Mouse (Mus musculus) MEL (cell line): ENCODE measurements around the gene Ncoa7. TPM values are rescaled to one million over a fixed set of nuclear protein-coding genes. Genes with fewer than 3 reads are reported as not detected.
A peak's percentile ranks its signal among the peaks of the same experiment; 100 is the strongest.

Experiments used
- DNase-seq: peaks from one replicate; pipeline ENCODE4 v3.0.0; 2011; ENCODE audit warnings: low read depth, low spot score
- H3K27ac ChIP-seq: 2 replicates; pipeline ENCODE4 v1.5.1; 2012; ENCODE audit warnings: low read depth, mild to moderate bottlenecking, control low read depth, low read length, moderate library complexity; ENCODE audit not compliant: control insufficient read depth
- H3K27me3 ChIP-seq, 2 experiments: fragments of 150-350 bp in 1 of 2; sonication (generic) in 1 of 2; 2 replicates each; pipeline ENCODE4 v1.6.1; 2012; ENCODE audit warnings: low read length in 2 of 2, mild to moderate bottlenecking in 2 of 2, improper control_type of control experiment in 1 of 2, moderate library complexity in 1 of 2; ENCODE audit not compliant: insufficient read depth in 2 of 2, control insufficient read depth in 1 of 2
- H3K36me3 ChIP-seq, 2 experiments: 2 replicates each; pipeline ENCODE4 v1.6.1; 2012 to 2014; ENCODE audit warnings: low read length in 2 of 2, improper control_type of control experiment in 1 of 2, inconsistent platforms in 1 of 2, mild to moderate bottlenecking in 1 of 2; ENCODE audit not compliant: insufficient read depth in 2 of 2, control insufficient read depth in 1 of 2
- H3K4me1 ChIP-seq, 2 experiments: fragments of 150-350 bp in 1 of 2; sonication (generic) in 1 of 2; 2 replicates each; pipeline ENCODE4 v1.6.1; 2012; ENCODE audit warnings: low read length in 2 of 2, improper control_type of control experiment in 1 of 2, mild to moderate bottlenecking in 1 of 2; ENCODE audit not compliant: insufficient read depth in 2 of 2, control insufficient read depth in 1 of 2
- H3K4me3 ChIP-seq, 2 experiments: fragments of 150-350 bp in 1 of 2; sonication (generic) in 1 of 2; 2 replicates each; pipeline ENCODE4 v1.5.1; 2012; ENCODE audit warnings: low read depth in 2 of 2, low read length in 2 of 2, mild to moderate bottlenecking in 2 of 2, moderate library complexity in 2 of 2, control low read depth in 1 of 2, improper control_type of control experiment in 1 of 2; ENCODE audit not compliant: control insufficient read depth in 1 of 2, insufficient read depth in 1 of 2
- H3K79me2 ChIP-seq: 2 replicates; pipeline ENCODE4 v1.6.1; 2012; ENCODE audit warnings: mild to moderate bottlenecking, low read length, moderate library complexity; ENCODE audit not compliant: control insufficient read depth, poor library complexity, insufficient read depth
- H3K9ac ChIP-seq: 2 replicates; pipeline ENCODE4 v1.6.1; 2012; ENCODE audit warnings: low read depth, mild to moderate bottlenecking, control low read depth, low read length, moderate library complexity; ENCODE audit not compliant: control insufficient read depth, poor library complexity, severe bottlenecking
- H3K9me3 ChIP-seq: fragments of 150-350 bp; sonication (generic); replicated peaks from 2 replicates; pipeline ENCODE4 v1.6.1; 2012; ENCODE audit warnings: mild to moderate bottlenecking, low read length, improper control_type of control experiment, moderate library complexity; ENCODE audit not compliant: insufficient read depth
- BHLHE40 ChIP-seq: IDR thresholded peaks from 2 replicates; pipeline ENCODE4 v1.6.1; 2012; ENCODE audit warnings: low read depth, mild to moderate bottlenecking, inconsistent platforms, low read length, improper control_type of control experiment, borderline replicate concordance
- CHD1 ChIP-seq: IDR thresholded peaks from 2 replicates; pipeline ENCODE4 v1.6.1; 2012; ENCODE audit warnings: low read depth, mild to moderate bottlenecking, inconsistent platforms, low read length, improper control_type of control experiment
- CHD2 ChIP-seq: IDR thresholded peaks from 2 replicates; pipeline ENCODE4 v1.6.1; 2011; ENCODE audit warnings: low read length, improper control_type of control experiment
- CTCF ChIP-seq, 3 experiments: IDR thresholded peaks in 2 of 3; conservative IDR thresholded peaks in 1 of 3; 2 replicates each; pipeline ENCODE4 v1.5.1; 2011 to 2012; ENCODE audit warnings: low read length in 3 of 3, low read depth in 2 of 3, mild to moderate bottlenecking in 2 of 3, improper control_type of control experiment in 1 of 3, inconsistent platforms in 1 of 3, mixed read lengths in 1 of 3, moderate library complexity in 1 of 3; ENCODE audit not compliant: control insufficient read depth in 1 of 3, insufficient read depth in 1 of 3, poor library complexity in 1 of 3, severe bottlenecking in 1 of 3
- E2F4 ChIP-seq: IDR thresholded peaks from 2 replicates; pipeline ENCODE4 v1.6.1; 2011; ENCODE audit warnings: low read depth, low read length, improper control_type of control experiment, borderline replicate concordance
- GABPA ChIP-seq: IDR thresholded peaks from 2 replicates; pipeline ENCODE4 v1.6.1; 2012; ENCODE audit warnings: low read depth, mild to moderate bottlenecking, inconsistent platforms, low read length, improper control_type of control experiment, moderate library complexity
- GATA1 ChIP-seq: IDR thresholded peaks from 2 replicates; pipeline ENCODE4 v1.6.1; 2011; ENCODE audit warnings: low read depth, low read length, improper control_type of control experiment
- HCFC1 ChIP-seq: IDR thresholded peaks from 2 replicates; pipeline ENCODE4 v1.6.1; 2012; ENCODE audit warnings: low read depth, mild to moderate bottlenecking, inconsistent platforms, low read length, improper control_type of control experiment, moderate library complexity
- KAT2A ChIP-seq: conservative IDR thresholded peaks from 2 replicates; pipeline ENCODE4 v1.6.1; 2012; ENCODE audit warnings: low read depth, low read length, improper control_type of control experiment, inconsistent platforms
- MAZ ChIP-seq: IDR thresholded peaks from 2 replicates; pipeline ENCODE4 v1.6.1; 2012; ENCODE audit warnings: low read depth, mild to moderate bottlenecking, inconsistent platforms, low read length, improper control_type of control experiment
- MXI1 ChIP-seq: IDR thresholded peaks from 2 replicates; pipeline ENCODE4 v1.6.1; 2011; ENCODE audit warnings: mild to moderate bottlenecking, low read depth, low read length, improper control_type of control experiment
- MYC ChIP-seq: IDR thresholded peaks from 2 replicates; pipeline ENCODE4 v1.6.1; 2011; ENCODE audit warnings: low read depth, mild to moderate bottlenecking, low read length, improper control_type of control experiment, moderate library complexity
- NRF1 ChIP-seq: IDR thresholded peaks from 2 replicates; pipeline ENCODE4 v1.6.1; 2014; ENCODE audit warnings: low read depth, mild to moderate bottlenecking, inconsistent platforms, low read length, improper control_type of control experiment, moderate library complexity; ENCODE audit not compliant: poor library complexity, insufficient read depth, severe bottlenecking
- POLR2A ChIP-seq, 2 experiments: IDR thresholded peaks; 2 replicates each; pipeline ENCODE4 v1.6.1; 2011 to 2012; ENCODE audit warnings: low read length in 2 of 2, mild to moderate bottlenecking in 2 of 2, control low read depth in 1 of 2, improper control_type of control experiment in 1 of 2, low read depth in 1 of 2, moderate library complexity in 1 of 2; ENCODE audit not compliant: control insufficient read depth in 1 of 2, insufficient read depth in 1 of 2, poor library complexity in 1 of 2
- RAD21 ChIP-seq: IDR thresholded peaks from 2 replicates; pipeline ENCODE4 v1.6.1; 2011; ENCODE audit warnings: mild to moderate bottlenecking, low read depth, low read length, improper control_type of control experiment
- RCOR1 ChIP-seq: IDR thresholded peaks from 2 replicates; pipeline ENCODE4 v1.6.1; 2012; ENCODE audit warnings: low read depth, mild to moderate bottlenecking, inconsistent platforms, low read length, improper control_type of control experiment
- SIN3A ChIP-seq: IDR thresholded peaks from 2 replicates; pipeline ENCODE4 v1.6.1; 2012; ENCODE audit warnings: low read length, improper control_type of control experiment, inconsistent platforms
- SMC3 ChIP-seq: IDR thresholded peaks from 2 replicates; pipeline ENCODE4 v1.6.1; 2011; ENCODE audit warnings: low read depth, low read length, improper control_type of control experiment
- TBP ChIP-seq: IDR thresholded peaks from 2 replicates; pipeline ENCODE4 v1.8.0; 2011; ENCODE audit warnings: low read depth, low read length, improper control_type of control experiment
- UBTF ChIP-seq: IDR thresholded peaks from 2 replicates; pipeline ENCODE4 v1.6.1; 2012; ENCODE audit warnings: low read depth, mild to moderate bottlenecking, inconsistent platforms, low read length, improper control_type of control experiment, moderate library complexity, borderline replicate concordance; ENCODE audit not compliant: insufficient read depth
- USF1 ChIP-seq: IDR thresholded peaks from 2 replicates; pipeline ENCODE4 v1.6.1; 2014; ENCODE audit warnings: low read depth, mild to moderate bottlenecking, inconsistent platforms, low read length, improper control_type of control experiment, moderate library complexity
- USF2 ChIP-seq, 2 experiments: IDR thresholded peaks; 2 replicates each; pipeline ENCODE4 v1.6.1; 2011 to 2012; ENCODE audit warnings: improper control_type of control experiment in 2 of 2, low read length in 2 of 2, borderline replicate concordance in 1 of 2, inconsistent platforms in 1 of 2, low read depth in 1 of 2, mild to moderate bottlenecking in 1 of 2; ENCODE audit not compliant: insufficient read depth in 1 of 2
- ZC3H11A ChIP-seq: IDR thresholded peaks from 2 replicates; pipeline ENCODE4 v1.6.1; 2012; ENCODE audit warnings: low read depth, mild to moderate bottlenecking, inconsistent platforms, low read length, improper control_type of control experiment
- ZMIZ1 ChIP-seq: IDR thresholded peaks from 2 replicates; pipeline ENCODE4 v1.6.1; 2012; ENCODE audit warnings: low read depth, mild to moderate bottlenecking, inconsistent platforms, low read length, improper control_type of control experiment, moderate library complexity
- ZNF384 ChIP-seq: IDR thresholded peaks from 2 replicates; pipeline ENCODE4 v1.6.1; 2012; ENCODE audit warnings: low read depth, mild to moderate bottlenecking, inconsistent platforms, low read length, improper control_type of control experiment
- polyA plus RNA-seq, 2 experiments: library from polyadenylated mRNA; stranded (reverse) in 1 of 2; unstranded in 1 of 2; fragments of >175 nt in 1 of 2; fragments of >200 nt in 1 of 2; gene quantifications; 2 replicates each; pipeline versions ENCODE4 v1.2.1 to v1.2.4; 2012; ENCODE audit warnings: low replicate concordance in 2 of 2, low read depth in 1 of 2; ENCODE audit not compliant: insufficient read length in 2 of 2, insufficient read depth in 1 of 2, missing spikeins in 1 of 2
- total RNA-seq: library from RNA; depleted of rRNA; stranded (reverse); fragments of 300-350 nt; gene quantifications from 2 replicates; pipeline ENCODE4 v1.2.3, GENCODE M21; 2012

The Ncoa7 gene
- total and polyA plus RNA-seq, 3 experiments = 1.7 to 64.9 (median 4.2) TPM

DNA sequence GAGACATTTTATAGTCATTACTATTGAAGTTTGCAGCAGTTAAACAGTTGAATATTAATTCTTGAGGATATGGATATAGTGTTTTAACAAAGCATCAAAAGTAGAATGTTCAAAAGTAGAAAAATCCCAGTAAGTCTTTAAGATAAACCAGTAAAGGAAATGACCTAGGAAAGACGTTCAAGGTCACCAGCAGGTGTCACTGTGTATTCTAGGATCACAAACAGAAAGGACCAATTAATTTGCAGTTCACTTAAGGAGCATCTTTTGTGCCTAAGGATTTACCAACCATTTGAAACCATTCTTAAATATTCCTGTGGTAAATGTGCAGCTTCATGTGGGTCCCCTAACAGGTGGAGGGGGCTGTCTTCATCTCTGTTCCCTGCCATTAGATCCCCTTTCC, 35.1 kb upstream of the Ncoa7 start:
- Histone ChIP-seq H3K27ac (no peak overlapping the region), H3K36me3 (peaks cover 0 to 3% of the 10 kb centered on the region in 2 experiments; a peak in 1 of 4 replicates), H3K4me3 (no peak overlapping the region), H3K27me3 (peaks cover 0 to 1% of the 10 kb centered on the region in 2 experiments; a peak in 3 of 4 replicates), H3K4me1 (peaks cover 0 to 7% of the 10 kb centered on the region in 2 experiments; a peak in 2 of 4 replicates), H3K9ac (no peak overlapping the region), H3K9me3 (no peaks in the 10 kb centered on the region), H3K79me2 (no peaks in the 10 kb centered on the region)
- no peak for TF ChIP-seq GATA1
- peak in 1 of 3 experiments; percentile 34; a peak in 2 of 6 replicates for TF ChIP-seq CTCF (IDR thresholded peaks at IDR 0.05 in 2 of 3, conservative IDR thresholded peaks at IDR 0.05 in 1 of 3; ENCODE audit: control insufficient read depth in 1 of 3, insufficient read depth in 1 of 3, low read depth in 2 of 3, low read length in 3 of 3, poor library complexity in 1 of 3, severe bottlenecking in 1 of 3)
- peak; percentile 22; the same call in 1 of the 2 replicates for TF ChIP-seq SMC3
- no peak for TF ChIP-seq RCOR1
- TF ChIP-seq RAD21 = peak; percentile 19
- DNase-seq = peak; percentile 18

DNA sequence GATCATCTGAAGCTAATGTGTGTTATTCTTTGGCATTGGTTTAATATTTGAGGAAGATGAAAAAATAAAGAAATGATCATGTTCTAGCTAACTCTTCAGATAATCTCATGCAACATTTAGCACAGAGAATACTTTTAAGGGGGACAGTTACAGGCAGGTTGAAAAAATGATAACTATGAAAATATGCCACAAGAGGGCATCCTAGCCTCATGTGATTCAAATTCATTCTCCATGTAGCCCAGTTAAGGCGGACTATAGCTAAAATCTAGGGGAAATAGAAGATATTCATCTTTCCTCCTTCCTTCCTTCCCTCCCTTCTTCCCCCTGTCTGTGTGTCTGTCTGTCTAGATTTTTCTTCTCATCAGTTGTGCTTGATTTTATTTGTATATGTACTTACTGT, 21.9 kb upstream of the Ncoa7 start:
- no peaks in the 10 kb centered on the region for H3K79me2 ChIP-seq
- peak; percentile 57 for DNase-seq

DNA sequence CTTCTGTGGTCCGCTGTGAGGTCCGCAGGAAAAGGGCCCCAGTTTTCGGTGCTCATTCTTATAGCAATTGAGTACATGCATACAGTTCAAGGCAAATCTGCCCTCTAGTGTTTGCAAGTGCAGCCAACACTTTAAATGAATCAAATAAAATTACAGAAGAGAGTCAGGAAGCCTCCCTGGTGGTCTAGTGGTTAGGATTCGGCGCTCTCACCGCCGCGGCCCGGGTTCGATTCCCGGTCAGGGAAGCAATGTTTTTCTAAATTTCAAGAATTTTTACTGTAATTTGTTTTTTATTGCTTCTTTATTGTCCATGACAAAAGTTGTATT, 7.8 kb upstream of the Ncoa7 start:
- DNase-seq = peak; percentile 90
- Histone ChIP-seq H3K79me2 (no peaks in the 10 kb centered on the region), H3K4me1 (no peaks in the 10 kb centered on the region), H3K27ac (no peak overlapping the region), H3K36me3 (no peaks in the 10 kb centered on the region), H3K4me3 (peak overlapping the region; percentile 61 to 93), H3K27me3 (no peaks in the 10 kb centered on the region; a peak in 1 of 4 replicates), H3K9me3 (no peaks in the 10 kb centered on the region), H3K9ac (peak overlapping the region; percentile 61)
- TF ChIP-seq CTCF (IDR thresholded peaks at IDR 0.05 in 2 of 3, conservative IDR thresholded peaks at IDR 0.05 in 1 of 3; ENCODE audit: control insufficient read depth in 1 of 3, insufficient read depth in 1 of 3, low read depth in 2 of 3, low read length in 3 of 3, poor library complexity in 1 of 3, severe bottlenecking in 1 of 3) (peak; percentile 19 to 87 (median 62); a peak in 5 of 6 replicates), NRF1 (no peak), POLR2A (IDR thresholded peaks at IDR 0.05; ENCODE audit: control insufficient read depth in 1 of 2, insufficient read depth in 1 of 2, low read depth in 1 of 2, low read length in 2 of 2, poor library complexity in 1 of 2) (no peak), SMC3 (peak; percentile 85), MYC (no peak), MXI1 (no peak), CHD1 (no peak), USF2 (IDR thresholded peaks at IDR 0.05; ENCODE audit: borderline replicate concordance in 1 of 2, insufficient read depth in 1 of 2, low read depth in 1 of 2, low read length in 2 of 2) (no peak), BHLHE40 (no peak), USF1 (no peak), UBTF (no peak), TBP (peak; percentile 100), KAT2A (peak; percentile 66; the same call in 1 of the 2 replicates), CHD2 (no peak), GABPA (no peak), HCFC1 (no peak), SIN3A (peak; percentile 41; the same call in 1 of the 2 replicates), GATA1 (0 out of 2 replicates have a peak, but pooled peaks have one; percentile 17), ZMIZ1 (no peak), ZC3H11A (peak; percentile 83)

More for the DNA sequence above, 21.9 kb upstream of the Ncoa7 start:
- Histone ChIP-seq H3K27me3 (no peaks in the 10 kb centered on the region; a peak in 1 of 4 replicates), H3K9me3 (no peaks in the 10 kb centered on the region), H3K9ac (no peak overlapping the region), H3K4me1 (no peaks in the 10 kb centered on the region), H3K4me3 (no peak overlapping the region), H3K27ac (no peak overlapping the region), H3K36me3 (no peaks in the 10 kb centered on the region)
- TF ChIP-seq E2F4 = no peak
- peak; percentile 18 to 79 (median 32); a peak in 3 of 6 replicates for TF ChIP-seq CTCF (IDR thresholded peaks at IDR 0.05 in 2 of 3, conservative IDR thresholded peaks at IDR 0.05 in 1 of 3; ENCODE audit: control insufficient read depth in 1 of 3, insufficient read depth in 1 of 3, low read depth in 2 of 3, low read length in 3 of 3, poor library complexity in 1 of 3, severe bottlenecking in 1 of 3)
- peak; percentile 85 for TF ChIP-seq SMC3
- TF ChIP-seq ZNF384 = 0 out of 2 replicates have a peak, but pooled peaks have one; percentile 10
- peak; percentile 87 for TF ChIP-seq RAD21
- peak; percentile 68 for TF ChIP-seq ZC3H11A
- TF ChIP-seq MAZ = no peak
